Mouse (Mus musculus) CH12.LX (cell line): ENCODE results near the gene Lta. TPM values are rescaled to one million over a fixed set of nuclear protein-coding genes. Genes with fewer than 3 reads are reported as not detected.

ENCODE experiments used
- DNase-seq: peaks from one replicate; pipeline ENCODE4 v3.0.0-alpha.2; 2013; ENCODE audit errors: extremely low read depth
- H3K27ac ChIP-seq: 2 replicates; pipeline ENCODE4 v1.5.1; 2012; ENCODE audit warnings: low read depth, mild to moderate bottlenecking, control low read depth, moderate library complexity; ENCODE audit not compliant: insufficient read depth
- H3K27me3 ChIP-seq: replicated peaks from 2 replicates; pipeline ENCODE3; 2012; ENCODE audit warnings: inconsistent platforms
- H3K36me3 ChIP-seq, 2 experiments: replicated peaks in 1 of 2; 2 replicates each; pipeline versions ENCODE3 to v1.6.1; 2012; ENCODE audit warnings: inconsistent platforms in 1 of 2, low read length in 1 of 2, mild to moderate bottlenecking in 1 of 2, mixed read lengths in 1 of 2, moderate library complexity in 1 of 2; ENCODE audit not compliant: control insufficient read depth in 1 of 2, insufficient read depth in 1 of 2
- H3K4me1 ChIP-seq, 2 experiments: 2 replicates each; pipeline ENCODE4 v1.6.1; 2012; ENCODE audit warnings: inconsistent platforms in 1 of 2, moderate library complexity in 1 of 2; ENCODE audit not compliant: insufficient read depth in 2 of 2, control insufficient read depth in 1 of 2
- H3K4me2 ChIP-seq: 2 replicates; pipeline ENCODE4 v1.6.1; 2012; ENCODE audit warnings: low read depth, mild to moderate bottlenecking, control low read depth; ENCODE audit not compliant: poor library complexity, insufficient read depth, severe bottlenecking
- H3K4me3 ChIP-seq, 3 experiments: fragments of 150-350 bp in 1 of 3; sonication (generic) in 1 of 3; replicated peaks in 1 of 3; 2 replicates each; pipeline versions ENCODE3 to v1.5.1; 2011 to 2012; ENCODE audit warnings: low read depth in 2 of 3, low read length in 2 of 3, mild to moderate bottlenecking in 2 of 3, moderate library complexity in 2 of 3, control low read depth in 1 of 3, improper control_type of control experiment in 1 of 3, inconsistent platforms in 1 of 3, mixed read lengths in 1 of 3; ENCODE audit not compliant: poor library complexity in 1 of 3
- H3K79me2 ChIP-seq: replicated peaks from 2 replicates; pipeline ENCODE4 v1.6.1; 2012; ENCODE audit warnings: mild to moderate bottlenecking, moderate library complexity; ENCODE audit not compliant: control insufficient read depth, poor library complexity, insufficient read depth, severe bottlenecking; ENCODE audit errors: extremely low read depth
- H3K9ac ChIP-seq: 2 replicates; pipeline ENCODE4 v1.6.1; 2012; ENCODE audit warnings: low read depth, mild to moderate bottlenecking, control low read depth, moderate library complexity; ENCODE audit not compliant: insufficient read depth
- H3K9me3 ChIP-seq: replicated peaks from 2 replicates; pipeline ENCODE3; 2012; ENCODE audit warnings: low read length, inconsistent platforms, mixed read lengths
- BHLHE40 ChIP-seq: IDR thresholded peaks from 2 replicates; pipeline ENCODE4 v1.6.1; 2011; ENCODE audit warnings: mild to moderate bottlenecking, low read depth, low read length, improper control_type of control experiment
- CHD1 ChIP-seq: IDR thresholded peaks from 2 replicates; pipeline ENCODE4 v1.6.1; 2012; ENCODE audit warnings: low read depth, low read length, improper control_type of control experiment, inconsistent platforms
- CHD2 ChIP-seq: IDR thresholded peaks from 2 replicates; pipeline ENCODE4 v1.6.1; 2011; ENCODE audit warnings: low read length, improper control_type of control experiment
- E2F4 ChIP-seq: IDR thresholded peaks from 2 replicates; pipeline ENCODE4 v1.6.1; 2011; ENCODE audit warnings: low read depth, low read length, improper control_type of control experiment; ENCODE audit not compliant: insufficient replicate concordance
- ELF1 ChIP-seq: IDR thresholded peaks from 2 replicates; pipeline ENCODE4 v1.6.1; 2014; ENCODE audit warnings: low read depth, mild to moderate bottlenecking, inconsistent platforms, low read length, improper control_type of control experiment
- ETS1 ChIP-seq: conservative IDR thresholded peaks from 2 replicates; pipeline ENCODE4 v1.6.1; 2012; ENCODE audit warnings: low read depth, mild to moderate bottlenecking, inconsistent platforms, low read length, improper control_type of control experiment, moderate library complexity
- IRF4 ChIP-seq: IDR thresholded peaks from 2 replicates; pipeline ENCODE4 v1.6.1; 2014; ENCODE audit warnings: low read depth, mild to moderate bottlenecking, inconsistent platforms, low read length, improper control_type of control experiment
- JUND ChIP-seq: conservative IDR thresholded peaks from 2 replicates; pipeline ENCODE4 v1.6.1; 2011; ENCODE audit warnings: low read depth, low read length, improper control_type of control experiment
- KAT2A ChIP-seq: IDR thresholded peaks from 2 replicates; pipeline ENCODE4 v1.6.1; 2012; ENCODE audit warnings: low read length, improper control_type of control experiment, inconsistent platforms; ENCODE audit not compliant: insufficient replicate concordance
- MAFK ChIP-seq: IDR thresholded peaks from 2 replicates; pipeline ENCODE4 v1.6.1; 2011; ENCODE audit warnings: low read length, improper control_type of control experiment; ENCODE audit not compliant: insufficient replicate concordance
- MAX ChIP-seq: IDR thresholded peaks from 2 replicates; pipeline ENCODE4 v1.6.1; 2011; ENCODE audit warnings: low read length, improper control_type of control experiment
- MXI1 ChIP-seq: IDR thresholded peaks from 2 replicates; pipeline ENCODE4 v1.6.1; 2011; ENCODE audit warnings: mild to moderate bottlenecking, low read depth, low read length, improper control_type of control experiment
- PAX5 ChIP-seq: IDR thresholded peaks from 2 replicates; pipeline ENCODE4 v1.6.1; 2012; ENCODE audit warnings: low read length, inconsistent platforms, mixed read lengths
- POLR2A ChIP-seq: IDR thresholded peaks from 2 replicates; pipeline ENCODE4 v1.6.1; 2011; ENCODE audit warnings: low read depth, mild to moderate bottlenecking, improper control_type of control experiment, low read length
- RAD21 ChIP-seq: IDR thresholded peaks from 2 replicates; pipeline ENCODE4 v1.6.1; 2011; ENCODE audit warnings: low read depth, mild to moderate bottlenecking, low read length, improper control_type of control experiment, moderate library complexity
- SMC3 ChIP-seq: IDR thresholded peaks from 2 replicates; pipeline ENCODE4 v1.6.1; 2011; ENCODE audit warnings: low read depth, low read length, improper control_type of control experiment
- TBP ChIP-seq: conservative IDR thresholded peaks from 2 replicates; pipeline ENCODE4 v1.6.1; 2011; ENCODE audit warnings: low read depth, low read length, improper control_type of control experiment
- UBTF ChIP-seq: IDR thresholded peaks from 2 replicates; pipeline ENCODE4 v1.6.1; 2012; ENCODE audit warnings: low read depth, mild to moderate bottlenecking, inconsistent platforms, low read length, improper control_type of control experiment, moderate library complexity
- USF1 ChIP-seq: IDR thresholded peaks from 2 replicates; pipeline ENCODE4 v1.6.1; 2014; ENCODE audit warnings: low read depth, mild to moderate bottlenecking, inconsistent platforms, low read length, improper control_type of control experiment
- USF2 ChIP-seq: conservative IDR thresholded peaks from 2 replicates; pipeline ENCODE4 v1.6.1; 2011; ENCODE audit warnings: low read depth, low read length, improper control_type of control experiment
- ZKSCAN1 ChIP-seq: IDR thresholded peaks from 2 replicates; pipeline ENCODE4 v1.6.1; 2012; ENCODE audit warnings: low read depth, inconsistent platforms, low read length, improper control_type of control experiment, borderline replicate concordance
- ZMIZ1 ChIP-seq: IDR thresholded peaks from 2 replicates; pipeline ENCODE4 v1.6.1; 2012; ENCODE audit warnings: low read depth, mild to moderate bottlenecking, inconsistent platforms, low read length, improper control_type of control experiment
- dilution Hi-C: fragments of 300-500 bp; cut with MboI; formaldehyde crosslinking; loops from 2 replicates; pipeline ENCODE4 v1.14.3; 2020; ENCODE audit warnings: low sequenced_read_pairs; ENCODE audit not compliant: extremely low pct_unique_long_range_greater_than_20kb, extremely low pct_ligation_motif_present
- in situ Hi-C: fragments of 300-500 bp; cut with MboI; formaldehyde crosslinking; loops from 3 replicates; pipeline ENCODE4 v1.14.3; 2019; ENCODE audit warnings: low sequenced_read_pairs, low pct_ligation_motif_present, low pct_unique_long_range_greater_than_20kb, mixed read lengths
- polyA plus RNA-seq: library from polyadenylated mRNA; unstranded; fragments of >175 nt; gene quantifications from 2 replicates; pipeline ENCODE4 v1.2.1, GENCODE M21; 2012; ENCODE audit warnings: low read depth; ENCODE audit not compliant: insufficient read length
- total RNA-seq, 2 experiments: library from RNA; depleted of rRNA; stranded (reverse); fragments of 300-350 nt in 1 of 2; fragments of >200 nt in 1 of 2; gene quantifications; 2 replicates each; pipeline ENCODE4 v1.2.3; 2012 to 2014

Lta gene
- total and polyA plus RNA-seq, 3 experiments = 13.4 to 53.0 (median 19.6) TPM

GRCm38 (mm10) chr17:35155451-35155850 lies 49.7 kb downstream of the Lta start:
- in situ Hi-C loops (no loop called here), dilution Hi-C loops (no loop called here)
- Histone ChIP-seq H3K27me3 (no peaks in the 10 kb centered on the region), H3K79me2 (peaks cover 26% of the 10 kb centered on the region), H3K36me3 (peaks cover 92 to 94% of the 10 kb centered on the region in 2 experiments), H3K4me1 (no peaks in the 10 kb centered on the region), H3K4me2 (no peak overlapping the region), H3K27ac (no peak overlapping the region), H3K4me3 (no peak overlapping the region), H3K9me3 (no peaks in the 10 kb centered on the region), H3K9ac (no peak overlapping the region)
- DNase-seq = no peak
- TF ChIP-seq MAFK = no peak
- TF ChIP-seq TBP = no peak
- TF ChIP-seq CHD1 = no peak
- TF ChIP-seq ELF1 = no peak
- no peak for TF ChIP-seq KAT2A
- TF ChIP-seq IRF4 = no peak
- no peak for TF ChIP-seq ETS1
- TF ChIP-seq USF2 = no peak
- TF ChIP-seq JUND = no peak
- no peak for TF ChIP-seq ZMIZ1
- no peak for TF ChIP-seq RAD21
- TF ChIP-seq, all 38 proteins: peak for 0

DNA sequence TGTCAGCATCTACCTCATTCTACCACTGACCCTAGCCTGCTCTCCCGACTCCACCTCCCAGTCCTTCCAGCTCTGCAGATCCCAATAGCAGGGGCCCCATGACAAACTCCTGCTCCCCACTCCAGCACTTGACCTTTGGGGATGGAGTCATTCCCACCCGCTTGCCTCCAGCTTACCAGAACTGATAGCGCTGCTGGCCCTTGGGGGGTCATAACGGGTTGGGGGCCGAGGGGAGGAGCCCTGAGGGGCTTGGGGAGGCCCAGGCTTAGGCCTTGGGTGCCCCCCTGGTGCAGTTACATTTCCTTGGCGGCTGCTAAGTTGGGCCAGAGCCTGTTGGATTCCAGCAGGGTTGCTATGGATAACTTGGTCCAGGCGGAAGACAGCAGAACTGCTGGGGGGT lies 50.5 kb downstream of the Lta start:
- Histone ChIP-seq H3K4me3 (no peak overlapping the region), H3K36me3 (peaks cover 93 to 94% of the 10 kb centered on the region in 2 experiments)

DNA sequence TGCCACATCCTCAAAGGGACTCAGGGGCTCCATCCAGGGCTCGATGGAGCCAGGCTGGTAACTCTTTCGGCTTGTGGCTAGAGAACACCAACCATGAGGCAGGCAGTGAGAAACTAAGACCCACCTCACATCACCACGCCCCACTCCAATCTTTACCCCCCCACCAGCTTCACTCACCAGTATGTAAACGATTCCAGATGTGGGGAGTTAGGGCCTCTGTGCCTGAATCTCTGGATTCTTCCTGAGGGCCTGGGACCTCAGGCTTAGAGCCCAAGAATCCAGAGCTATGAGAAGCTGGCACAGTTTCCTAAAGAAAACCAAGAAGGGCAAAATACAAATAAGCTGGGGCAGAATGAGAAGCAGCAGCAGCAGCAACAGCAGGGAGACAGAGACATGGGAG lies 51.2 kb downstream of the Lta start:
- no peak overlapping the region for H3K4me3 ChIP-seq
- in situ Hi-C loops = no loop called here
- H3K9ac ChIP-seq = no peak overlapping the region
- H3K4me1 ChIP-seq = no peaks in the 10 kb centered on the region
- no peak for DNase-seq
- dilution Hi-C loops = no loop called here
- H3K4me2 ChIP-seq = no peak overlapping the region
- no peak overlapping the region for H3K27ac ChIP-seq
- H3K27me3 ChIP-seq = no peaks in the 10 kb centered on the region
- no peaks in the 10 kb centered on the region for H3K9me3 ChIP-seq
- peaks cover 11% of the 10 kb centered on the region for H3K79me2 ChIP-seq
- TF ChIP-seq USF2 (no peak), POLR2A (no peak), MXI1 (no peak), USF1 (no peak), BHLHE40 (no peak), UBTF (no peak), PAX5 (no peak), CHD2 (no peak), E2F4 (no peak), IRF4 (no peak), SMC3 (no peak)
- H3K36me3 ChIP-seq = peaks cover 91 to 93% of the 10 kb centered on the region in 2 experiments

More for the DNA sequence above, 50.5 kb downstream of the Lta start:
- dilution Hi-C loops (no loop called here), in situ Hi-C loops (no loop called here)
- DNase-seq = no peak
- no peaks in the 10 kb centered on the region for H3K4me1 ChIP-seq
- no peaks in the 10 kb centered on the region for H3K27me3 ChIP-seq
- TF ChIP-seq ZMIZ1 = no peak
- TF ChIP-seq UBTF = no peak
- TF ChIP-seq RAD21 = no peak
- TF ChIP-seq KAT2A = no peak
- no peak for TF ChIP-seq USF2
- no peak for TF ChIP-seq MAX
- TF ChIP-seq PAX5 = no peak
- no peak for TF ChIP-seq USF1
- TF ChIP-seq ZKSCAN1 = no peak
- H3K9me3 ChIP-seq = no peaks in the 10 kb centered on the region
- no peak overlapping the region for H3K4me2 ChIP-seq
- no peak overlapping the region for H3K9ac ChIP-seq
- no peak overlapping the region for H3K27ac ChIP-seq
- peaks cover 18% of the 10 kb centered on the region for H3K79me2 ChIP-seq
